Mouse (Mus musculus): ENCODE data around the gene Ccr4. TPM values are rescaled to one million over a fixed set of nuclear protein-coding genes. Genes with fewer than 3 reads are reported as not detected.
A peak's percentile ranks its signal among the peaks of the same experiment; 100 is the strongest.

Ccr4 gene
- not detected for total RNA-seq (2021)
- long read RNA-seq, experiment 1 = 0 reads
- long read RNA-seq, experiment 2 = 0 reads

- DNase-seq (ENCODE audit: low spot score in 2 of 2) = no peak
Measured at GRCm38 (mm10) chr9:114504816-114505215, at the start of gene Ccr4. Gene Ccr4 (minus strand): TSS chr9:114504916.

- DNase-seq (ENCODE audit: low spot score in 2 of 2) = no peak
Measured at GRCm38 (mm10) chr9:114553828-114554227, 49.1 kb upstream of the Ccr4 start.

GRCm38 (mm10) chr9:114550033-114550432, 45.3 kb upstream of the Ccr4 start:
- no peak for DNase-seq (ENCODE audit: low spot score in 2 of 2)

GRCm38 (mm10) chr9:114549117-114549516, 44.4 kb upstream of the Ccr4 start:
- no peak for DNase-seq (ENCODE audit: low spot score in 2 of 2)

- no peak for DNase-seq (ENCODE audit: low spot score in 2 of 2)
Measured at GRCm38 (mm10) chr9:114548496-114548895, 43.8 kb upstream of the Ccr4 start.

GRCm38 (mm10) chr9:114547643-114548077, 42.9 kb upstream of the Ccr4 start:
- no peak for DNase-seq (ENCODE audit: low spot score in 2 of 2)

- no peak for DNase-seq (ENCODE audit: low spot score in 2 of 2)
Measured at GRCm38 (mm10) chr9:114546765-114547164, 42.0 kb upstream of the Ccr4 start.

GRCm38 (mm10) chr9:114544754-114545393, 40.2 kb upstream of the Ccr4 start:
- no peak for DNase-seq (ENCODE audit: low spot score in 2 of 2)

GRCm38 (mm10) chr9:114543882-114544753, 39.4 kb upstream of the Ccr4 start:
- no peak for DNase-seq (ENCODE audit: low spot score in 2 of 2)

- no peak for DNase-seq (ENCODE audit: low spot score in 2 of 2)
Measured at GRCm38 (mm10) chr9:114541279-114541741, 36.6 kb upstream of the Ccr4 start.

- no peak for DNase-seq (ENCODE audit: low spot score in 2 of 2)
Measured at GRCm38 (mm10) chr9:114538996-114539563, 34.4 kb upstream of the Ccr4 start.

- no peak for DNase-seq (ENCODE audit: low spot score in 2 of 2)
Measured at GRCm38 (mm10) chr9:114536628-114537027, 31.9 kb upstream of the Ccr4 start.

- DNase-seq (ENCODE audit: low spot score in 2 of 2) = peak; percentile 8 to 17
Measured at GRCm38 (mm10) chr9:114534747-114535517, 30.2 kb upstream of the Ccr4 start.

GRCm38 (mm10) chr9:114533848-114534247, 29.1 kb upstream of the Ccr4 start:
- DNase-seq (ENCODE audit: low spot score in 2 of 2) = no peak

GRCm38 (mm10) chr9:114531276-114531675, 26.6 kb upstream of the Ccr4 start:
- no peak for DNase-seq (ENCODE audit: low spot score in 2 of 2)

GRCm38 (mm10) chr9:114528680-114529048, 23.9 kb upstream of the Ccr4 start:
- DNase-seq (ENCODE audit: low spot score in 2 of 2) = no peak

- DNase-seq (ENCODE audit: low spot score in 2 of 2) = no peak
Measured at GRCm38 (mm10) chr9:114527992-114528679, 23.4 kb upstream of the Ccr4 start.

- DNase-seq (ENCODE audit: low spot score in 2 of 2) = no peak
Measured at GRCm38 (mm10) chr9:114527085-114527484, 22.4 kb upstream of the Ccr4 start.

GRCm38 (mm10) chr9:114526581-114526980, 21.9 kb upstream of the Ccr4 start:
- no peak for DNase-seq (ENCODE audit: low spot score in 2 of 2)

GRCm38 (mm10) chr9:114525891-114526290, 21.2 kb upstream of the Ccr4 start:
- DNase-seq (ENCODE audit: low spot score in 2 of 2) = no peak

Measured in left cerebral cortex, adult 18-20 months (tissue).